Mouse (Mus musculus) thymus, adult 2 months (tissue): ENCODE data around the gene Rhoc.

Experiments
- CTCF ChIP-seq: fragments of 200-500 bp; IDR thresholded peaks from 2 replicates; pipeline ENCODE4 v1.5.1; 2012; ENCODE audit warnings: mild to moderate bottlenecking, control low read depth, low read length, moderate library complexity, borderline replicate concordance; ENCODE audit not compliant: control insufficient read depth, poor library complexity, insufficient read depth; ENCODE audit errors: extremely low read depth
- POLR2A ChIP-seq: fragments of 200-500 bp; IDR thresholded peaks from 2 replicates; pipeline ENCODE4 v1.6.1; 2012; ENCODE audit warnings: mild to moderate bottlenecking, low read length, control low read depth, moderate library complexity; ENCODE audit not compliant: control insufficient read depth, poor library complexity, insufficient read depth; ENCODE audit errors: extremely low read depth

GRCm38 (mm10) chr3:104769135-104769534 lies 19.0 kb upstream of the Rhoc start:
- TF ChIP-seq CTCF (no peak), POLR2A (no peak)
